Mouse (Mus musculus): ENCODE measurements around the gene Exoc4. TPM values are rescaled to one million over a fixed set of nuclear protein-coding genes. Genes with fewer than 3 reads are reported as not detected.

Gene Exoc4
- polyA plus RNA-seq, 1 experiment from 2014 or later: 36.1 TPM

- 70% methylated on average over 5 of the region's 5 CpGs for WGBS
Observed at GRCm38 (mm10) chr6:33690601-33691000, 441.7 kb downstream of the Exoc4 start.

GRCm38 (mm10) chr6:33696976-33697375 is 448.1 kb downstream of the Exoc4 start:
- no peak overlapping the region for H3K27ac ChIP-seq
- no peak for ATAC-seq (ENCODE audit: insufficient number of reproducible peaks, low FRiP score, low TSS enrichment, low read depth)
- H3K4me3 ChIP-seq: no peak overlapping the region
- no peak overlapping the region for H3K4me2 ChIP-seq
- no peaks in the 10 kb centered on the region for H3K4me1 ChIP-seq
- H3K9ac ChIP-seq: no peak overlapping the region
- WGBS: 58% methylated on average over 1 of the region's 1 CpGs
- no peaks in the 10 kb centered on the region for H3K9me3 ChIP-seq
- no peaks in the 10 kb centered on the region for H3K27me3 ChIP-seq
- H3K36me3 ChIP-seq: no peaks in the 10 kb centered on the region

More at GRCm38 (mm10) chr6:33690601-33691000, 441.7 kb downstream of the Exoc4 start:
- Histone ChIP-seq H3K4me1 (no peaks in the 10 kb centered on the region), H3K27ac (no peak overlapping the region), H3K27me3 (no peaks in the 10 kb centered on the region), H3K9ac (no peak overlapping the region), H3K36me3 (no peaks in the 10 kb centered on the region), H3K4me3 (no peak overlapping the region), H3K4me2 (no peak overlapping the region), H3K9me3 (no peaks in the 10 kb centered on the region)
- ATAC-seq (ENCODE audit: insufficient number of reproducible peaks, low FRiP score, low TSS enrichment, low read depth): no peak

GRCm38 (mm10) chr6:33708907-33709306 is 460.0 kb downstream of the Exoc4 start:
- H3K4me2 ChIP-seq: no peak overlapping the region
- WGBS: 84% methylated on average over 4 of the region's 4 CpGs

GRCm38 (mm10) chr6:33709340-33709739 is 460.5 kb downstream of the Exoc4 start:
- H3K36me3 ChIP-seq: no peaks in the 10 kb centered on the region
- no peaks in the 10 kb centered on the region for H3K4me1 ChIP-seq
- H3K27me3 ChIP-seq: no peaks in the 10 kb centered on the region
- H3K4me3 ChIP-seq: no peak overlapping the region
- no peak overlapping the region for H3K9ac ChIP-seq
- ATAC-seq (ENCODE audit: insufficient number of reproducible peaks, low FRiP score, low TSS enrichment, low read depth): no peak
- no peak overlapping the region for H3K4me2 ChIP-seq
- no peaks in the 10 kb centered on the region for H3K9me3 ChIP-seq
- H3K27ac ChIP-seq: no peak overlapping the region
- 65% methylated on average over 5 of the region's 5 CpGs for WGBS

More at GRCm38 (mm10) chr6:33708907-33709306, 460.0 kb downstream of the Exoc4 start:
- Histone ChIP-seq H3K36me3 (no peaks in the 10 kb centered on the region), H3K9ac (no peak overlapping the region), H3K4me3 (no peak overlapping the region), H3K4me1 (no peaks in the 10 kb centered on the region), H3K27ac (no peak overlapping the region), H3K27me3 (no peaks in the 10 kb centered on the region), H3K9me3 (no peaks in the 10 kb centered on the region)
- no peak for ATAC-seq (ENCODE audit: insufficient number of reproducible peaks, low FRiP score, low TSS enrichment, low read depth)

GRCm38 (mm10) chr6:33711742-33712141 is 462.9 kb downstream of the Exoc4 start:
- Histone ChIP-seq H3K4me3 (no peak overlapping the region), H3K36me3 (no peaks in the 10 kb centered on the region), H3K9me3 (no peaks in the 10 kb centered on the region), H3K4me1 (no peaks in the 10 kb centered on the region), H3K4me2 (no peak overlapping the region), H3K27ac (no peak overlapping the region), H3K9ac (no peak overlapping the region), H3K27me3 (no peaks in the 10 kb centered on the region)
- 67% methylated on average over 3 of the region's 3 CpGs for WGBS
- ATAC-seq (ENCODE audit: insufficient number of reproducible peaks, low FRiP score, low TSS enrichment, low read depth): no peak

GRCm38 (mm10) chr6:33712540-33713118 is 463.7 kb downstream of the Exoc4 start:
- Histone ChIP-seq H3K27me3 (no peaks in the 10 kb centered on the region), H3K9ac (no peak overlapping the region), H3K4me1 (no peaks in the 10 kb centered on the region), H3K36me3 (no peaks in the 10 kb centered on the region), H3K9me3 (no peaks in the 10 kb centered on the region), H3K4me3 (no peak overlapping the region), H3K27ac (no peak overlapping the region), H3K4me2 (no peak overlapping the region)
- 64% methylated on average over 7 of the region's 7 CpGs for WGBS
- no peak for ATAC-seq (ENCODE audit: insufficient number of reproducible peaks, low FRiP score, low TSS enrichment, low read depth)

GRCm38 (mm10) chr6:33716254-33716965 is 467.5 kb downstream of the Exoc4 start:
- 85% methylated on average over 6 of the region's 6 CpGs for WGBS
- Histone ChIP-seq H3K27ac (no peak overlapping the region), H3K9ac (no peak overlapping the region), H3K36me3 (no peaks in the 10 kb centered on the region), H3K4me3 (no peak overlapping the region), H3K27me3 (no peaks in the 10 kb centered on the region), H3K9me3 (no peaks in the 10 kb centered on the region), H3K4me1 (no peaks in the 10 kb centered on the region), H3K4me2 (no peak overlapping the region)
- ATAC-seq (ENCODE audit: insufficient number of reproducible peaks, low FRiP score, low TSS enrichment, low read depth): no peak

- 32% methylated on average over 4 of the region's 4 CpGs for WGBS
- no peak overlapping the region for H3K4me3 ChIP-seq
Observed at GRCm38 (mm10) chr6:33721166-33721565, 472.3 kb downstream of the Exoc4 start.

GRCm38 (mm10) chr6:33722811-33723210 is 473.9 kb downstream of the Exoc4 start:
- Histone ChIP-seq H3K4me1 (no peaks in the 10 kb centered on the region), H3K36me3 (no peaks in the 10 kb centered on the region), H3K4me2 (no peak overlapping the region), H3K9me3 (no peaks in the 10 kb centered on the region), H3K27me3 (no peaks in the 10 kb centered on the region), H3K9ac (no peak overlapping the region), H3K4me3 (no peak overlapping the region), H3K27ac (no peak overlapping the region)
- ATAC-seq (ENCODE audit: insufficient number of reproducible peaks, low FRiP score, low TSS enrichment, low read depth): no peak
- 84% methylated on average over 2 of the region's 2 CpGs for WGBS

More at GRCm38 (mm10) chr6:33721166-33721565, 472.3 kb downstream of the Exoc4 start:
- Histone ChIP-seq H3K4me2 (no peak overlapping the region), H3K27ac (no peak overlapping the region), H3K27me3 (no peaks in the 10 kb centered on the region), H3K9ac (no peak overlapping the region), H3K9me3 (no peaks in the 10 kb centered on the region), H3K36me3 (no peaks in the 10 kb centered on the region), H3K4me1 (no peaks in the 10 kb centered on the region)
- no peak for ATAC-seq (ENCODE audit: insufficient number of reproducible peaks, low FRiP score, low TSS enrichment, low read depth)

- WGBS: 43% methylated on average over 3 of the region's 3 CpGs
- no peaks in the 10 kb centered on the region for H3K9me3 ChIP-seq
- no peak overlapping the region for H3K4me2 ChIP-seq
- H3K9ac ChIP-seq: no peak overlapping the region
- no peak for ATAC-seq (ENCODE audit: insufficient number of reproducible peaks, low FRiP score, low TSS enrichment, low read depth)
- no peak overlapping the region for H3K27ac ChIP-seq
- no peak overlapping the region for H3K4me3 ChIP-seq
- H3K4me1 ChIP-seq: no peaks in the 10 kb centered on the region
- no peaks in the 10 kb centered on the region for H3K36me3 ChIP-seq
- no peaks in the 10 kb centered on the region for H3K27me3 ChIP-seq
Observed at GRCm38 (mm10) chr6:33724596-33724995, 475.7 kb downstream of the Exoc4 start.

- no peaks in the 10 kb centered on the region for H3K4me1 ChIP-seq
- no peaks in the 10 kb centered on the region for H3K27me3 ChIP-seq
- H3K9ac ChIP-seq: no peak overlapping the region
- no peak overlapping the region for H3K4me3 ChIP-seq
- no peaks in the 10 kb centered on the region for H3K36me3 ChIP-seq
- no peak overlapping the region for H3K4me2 ChIP-seq
- no peak overlapping the region for H3K27ac ChIP-seq
- 50% methylated on average over 1 of the region's 1 CpGs for WGBS
- ATAC-seq (ENCODE audit: insufficient number of reproducible peaks, low FRiP score, low TSS enrichment, low read depth): no peak
- no peaks in the 10 kb centered on the region for H3K9me3 ChIP-seq
Observed at GRCm38 (mm10) chr6:33727271-33727670, 478.4 kb downstream of the Exoc4 start.

- no peak for ATAC-seq (ENCODE audit: insufficient number of reproducible peaks, low FRiP score, low TSS enrichment, low read depth)
- H3K4me3 ChIP-seq: no peak overlapping the region
- WGBS: 17% methylated on average over 2 of the region's 2 CpGs
Observed at GRCm38 (mm10) chr6:33732214-33732613, 483.3 kb downstream of the Exoc4 start.

More at GRCm38 (mm10) chr6:33732214-33732613, 483.3 kb downstream of the Exoc4 start:
- Histone ChIP-seq H3K9ac (no peak overlapping the region), H3K4me1 (no peaks in the 10 kb centered on the region), H3K4me2 (no peak overlapping the region), H3K36me3 (no peaks in the 10 kb centered on the region), H3K27me3 (no peaks in the 10 kb centered on the region), H3K9me3 (no peaks in the 10 kb centered on the region), H3K27ac (no peak overlapping the region)

Measured in limb, embryonic 15.5 days (tissue).